Mouse (Mus musculus) heart, embryonic 12.5 days (tissue): ENCODE measurements around the gene Gpn3. TPM values are rescaled to one million over a fixed set of nuclear protein-coding genes. Genes with fewer than 3 reads are reported as not detected.

Experiments used
- ATAC-seq: fragments of 200-750 bp; cut with Nextera tagmentation; 2 replicates; pipeline ENCODE4 v1.8.0; 2017; ENCODE audit warnings: moderate TSS enrichment, moderate library complexity; ENCODE audit not compliant: insufficient number of reproducible peaks, low FRiP score
- H3K27ac ChIP-seq: fragments of 300-500 bp; sonication (generic); 2 replicates; pipeline ENCODE4 v1.5.1; 2016; ENCODE audit warnings: mild to moderate bottlenecking, moderate library complexity; ENCODE audit not compliant: poor library complexity, severe bottlenecking
- H3K27me3 ChIP-seq: fragments of 300-500 bp; sonication (generic); replicated peaks from 2 replicates; pipeline ENCODE4 v1.6.1; 2016; ENCODE audit warnings: mild to moderate bottlenecking, moderate library complexity
- H3K36me3 ChIP-seq: fragments of 300-500 bp; sonication (generic); 2 replicates; pipeline ENCODE4 v1.6.1; 2016; ENCODE audit warnings: mild to moderate bottlenecking, moderate library complexity
- H3K4me1 ChIP-seq: fragments of 300-500 bp; sonication (generic); replicated peaks from 2 replicates; pipeline ENCODE4 v1.6.1; 2016; ENCODE audit warnings: mild to moderate bottlenecking
- H3K4me2 ChIP-seq: fragments of 300-500 bp; sonication (generic); 2 replicates; pipeline ENCODE4 v1.6.1; 2016; ENCODE audit warnings: mild to moderate bottlenecking, moderate library complexity
- H3K4me3 ChIP-seq: fragments of 300-500 bp; sonication (generic); 2 replicates; pipeline ENCODE4 v1.5.1; 2016; ENCODE audit warnings: mild to moderate bottlenecking
- H3K9ac ChIP-seq: fragments of 300-500 bp; sonication (generic); 2 replicates; pipeline ENCODE4 v1.6.1; 2016; ENCODE audit warnings: mild to moderate bottlenecking, moderate library complexity
- H3K9me3 ChIP-seq: fragments of 300-500 bp; sonication (generic); replicated peaks from 2 replicates; pipeline ENCODE4 v1.6.1; 2016; ENCODE audit warnings: mild to moderate bottlenecking, moderate library complexity
- WGBS: fragments of 180-500 bp; shearing (Covaris S2); methylation state at CpG from one replicate; pipeline ENCODE4 v1.1.7; 2016; 5-methylcytosine and 5-hydroxymethylcytosine counted together
- polyA plus RNA-seq: library from polyadenylated mRNA; unstranded; fragments of >200 nt; fragmentation: Nextera tagmentation; extraction: Ambion mirVana; gene quantifications from 2 replicates; pipeline ENCODE4 v1.2.1, GENCODE M21; 2016

Gene Gpn3
- 58.7 and 59.1 TPM in 2 replicates for polyA plus RNA-seq

DNA sequence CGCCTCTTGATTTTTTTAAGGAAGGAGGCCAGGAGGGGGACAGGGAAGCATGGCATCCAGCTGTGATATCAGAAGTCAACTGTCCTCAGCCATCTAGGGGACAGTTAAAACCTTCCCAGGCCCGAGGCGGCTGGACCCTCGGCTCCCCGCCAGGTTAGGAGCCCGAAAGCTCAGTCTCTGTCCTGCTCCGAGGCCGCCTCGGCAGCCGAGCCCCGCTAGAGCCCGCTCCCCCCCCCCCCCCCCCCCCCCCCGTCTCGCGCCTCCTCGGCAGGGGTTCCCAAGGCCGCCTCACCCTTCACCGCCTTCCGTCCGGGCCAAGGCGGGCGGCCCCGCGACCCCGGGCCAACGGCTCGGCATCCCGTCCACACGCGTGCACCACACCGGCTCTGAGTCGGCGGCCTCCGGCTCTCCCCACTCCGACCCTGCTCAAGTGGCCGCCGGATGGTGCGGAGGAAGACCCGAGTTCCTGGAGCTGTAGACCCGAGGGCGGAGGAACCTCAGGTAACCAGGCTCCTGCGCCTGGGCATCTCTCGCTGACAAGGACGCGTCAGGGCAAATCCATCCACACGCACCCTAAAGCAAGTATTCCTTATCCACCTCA lies at the start of gene Gpn3:
Gpn3 (plus strand) TSS at position 286 of the 601 bp plus-strand sequence.
- Histone ChIP-seq H3K27me3 (no peaks in the 10 kb centered on the region), H3K36me3 (peaks cover 36% of the 10 kb centered on the region), H3K4me2 (peak within 1 kb of the TSS; percentile 79), H3K9me3 (no peaks in the 10 kb centered on the region), H3K27ac (peak within 1 kb of the TSS; percentile 96), H3K4me1 (peaks cover 8% of the 10 kb centered on the region), H3K4me3 (peak within 1 kb of the TSS; percentile 84), H3K9ac (peak within 1 kb of the TSS; percentile 87)
- WGBS: under 1% methylated on average over 34 of the region's 46 CpGs
- ATAC-seq: peak; percentile 78

DNA sequence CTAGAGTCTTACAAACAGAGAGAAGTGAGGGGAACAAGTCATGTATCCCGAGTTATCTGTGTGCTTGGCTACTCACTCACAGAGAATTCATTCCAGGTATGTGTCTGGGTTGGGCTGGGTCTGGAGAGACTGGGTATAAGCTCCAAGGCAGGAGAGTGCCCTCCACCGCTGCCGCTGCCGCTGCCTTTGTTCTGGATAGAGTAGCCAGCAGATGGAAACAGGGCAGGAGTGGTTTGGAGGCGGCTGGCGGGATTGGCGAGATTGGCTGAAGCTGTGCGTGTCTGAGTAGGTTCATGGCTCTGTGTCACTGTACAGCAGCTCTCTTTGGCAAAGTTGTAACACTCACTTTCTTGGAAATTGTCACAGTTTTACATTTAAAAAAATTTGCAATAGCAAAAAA lies 48.2 kb upstream of the Gpn3 start:
- H3K4me3 ChIP-seq: no peak overlapping the region
- no peaks in the 10 kb centered on the region for H3K9me3 ChIP-seq
- no peak overlapping the region for H3K4me2 ChIP-seq
- H3K9ac ChIP-seq: no peak overlapping the region; the same call in 1 of the 2 replicates
- H3K27ac ChIP-seq: no peak overlapping the region
- 68% methylated on average over 8 of the region's 8 CpGs for WGBS
- peaks cover 59% of the 10 kb centered on the region for H3K36me3 ChIP-seq
- no peaks in the 10 kb centered on the region for H3K27me3 ChIP-seq
- H3K4me1 ChIP-seq: peaks cover 23% of the 10 kb centered on the region
- ATAC-seq: no peak

DNA sequence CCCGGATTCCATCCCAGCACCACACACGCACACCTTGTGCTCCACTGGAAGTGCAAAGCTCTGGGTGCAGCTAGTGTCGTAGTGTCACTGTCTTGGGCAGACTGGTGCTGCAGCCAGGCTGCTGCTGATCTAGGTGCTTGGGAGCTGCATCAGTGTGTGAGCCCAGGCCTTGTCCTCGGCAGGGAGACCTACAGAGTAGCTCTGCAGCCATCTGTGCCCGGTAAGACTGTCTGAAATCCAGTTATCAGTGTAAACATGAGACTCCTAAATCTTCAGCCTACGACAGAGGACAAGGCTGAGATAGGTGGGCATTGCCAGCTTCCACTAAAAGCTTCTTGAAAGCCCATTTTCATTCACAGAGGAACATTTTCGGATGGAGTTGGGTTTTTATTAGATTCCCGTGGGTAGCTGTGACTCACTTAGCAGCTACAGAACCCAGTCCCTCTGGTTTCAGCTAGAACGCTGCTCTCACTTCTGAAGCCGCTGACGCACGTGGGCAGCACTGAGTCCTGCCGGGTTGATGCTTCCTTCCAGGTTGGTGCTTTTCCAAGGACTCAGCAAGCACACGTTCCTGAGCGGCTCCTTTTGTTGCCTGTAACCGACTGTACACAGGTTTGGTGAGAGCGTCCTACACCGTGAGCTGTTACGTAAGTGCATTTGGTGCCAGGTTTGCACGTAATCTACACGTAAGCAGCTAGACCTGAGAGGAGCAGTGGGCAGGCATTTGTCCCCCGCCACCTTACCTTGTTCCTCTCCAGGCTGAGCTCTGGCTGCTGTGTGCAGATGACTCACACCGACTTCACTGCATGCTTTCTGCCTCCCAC lies 46.9 kb upstream of the Gpn3 start:
- Histone ChIP-seq H3K4me3 (no peak overlapping the region), H3K4me2 (no peak overlapping the region), H3K36me3 (peaks cover 61% of the 10 kb centered on the region), H3K9me3 (no peaks in the 10 kb centered on the region), H3K9ac (no peak overlapping the region), H3K27ac (no peak overlapping the region), H3K4me1 (peaks cover 11% of the 10 kb centered on the region), H3K27me3 (no peaks in the 10 kb centered on the region)
- 86% methylated on average over 23 of the region's 23 CpGs for WGBS
- ATAC-seq: no peak

DNA sequence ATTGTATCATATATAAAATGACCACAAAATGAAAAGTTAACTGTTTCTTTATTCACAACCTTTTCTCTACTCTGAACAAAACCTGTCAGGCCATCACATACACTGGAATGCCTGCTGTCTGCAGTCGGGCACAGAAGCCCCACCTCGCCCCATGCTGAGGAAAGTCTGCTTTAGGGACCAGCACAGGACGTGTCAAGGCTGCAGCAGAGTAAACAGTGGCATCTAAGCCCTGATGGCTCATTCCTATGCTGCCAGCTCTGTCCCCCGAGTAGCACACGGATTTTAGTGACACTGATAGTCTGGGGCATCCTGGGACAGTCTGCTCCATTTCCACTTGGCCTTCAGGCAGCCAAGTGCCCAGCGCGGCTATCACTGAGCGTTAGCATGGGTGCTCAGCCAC lies 46.2 kb upstream of the Gpn3 start:
- no peaks in the 10 kb centered on the region for H3K9me3 ChIP-seq
- no peaks in the 10 kb centered on the region for H3K27me3 ChIP-seq
- H3K27ac ChIP-seq: no peak overlapping the region
- no peak overlapping the region for H3K4me2 ChIP-seq
- WGBS: 78% methylated on average over 8 of the region's 8 CpGs
- H3K4me1 ChIP-seq: peaks cover 5% of the 10 kb centered on the region
- no peak overlapping the region for H3K4me3 ChIP-seq
- no peak for ATAC-seq
- no peak overlapping the region for H3K9ac ChIP-seq
- peaks cover 55% of the 10 kb centered on the region for H3K36me3 ChIP-seq

DNA sequence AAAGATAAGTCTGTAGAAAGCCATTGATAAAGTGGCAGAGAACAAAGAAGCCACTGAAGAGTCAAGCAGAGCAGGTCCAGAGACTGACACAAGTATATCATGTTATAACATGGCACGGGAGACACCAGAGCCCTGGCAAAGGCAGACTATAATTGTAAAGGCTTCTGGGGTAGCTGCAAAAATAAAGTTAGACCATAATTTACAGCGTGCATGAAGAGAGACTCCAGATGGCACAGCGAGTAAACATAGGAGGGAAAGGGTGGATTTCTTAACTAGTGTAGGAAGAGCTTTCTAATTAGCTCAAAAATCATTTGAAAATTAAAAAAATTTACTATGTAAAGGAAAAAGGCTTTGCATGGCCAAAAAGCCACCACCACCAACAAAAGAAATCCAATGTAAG lies 44.4 kb upstream of the Gpn3 start:
- no peak overlapping the region for H3K27ac ChIP-seq
- no peaks in the 10 kb centered on the region for H3K9me3 ChIP-seq
- no peak overlapping the region for H3K9ac ChIP-seq
- peaks cover 39% of the 10 kb centered on the region for H3K36me3 ChIP-seq
- ATAC-seq: no peak
- no peaks in the 10 kb centered on the region for H3K27me3 ChIP-seq
- H3K4me1 ChIP-seq: no peaks in the 10 kb centered on the region
- no peak overlapping the region for H3K4me2 ChIP-seq
- H3K4me3 ChIP-seq: no peak overlapping the region
- WGBS: 88% methylated on average over 3 of the region's 3 CpGs

DNA sequence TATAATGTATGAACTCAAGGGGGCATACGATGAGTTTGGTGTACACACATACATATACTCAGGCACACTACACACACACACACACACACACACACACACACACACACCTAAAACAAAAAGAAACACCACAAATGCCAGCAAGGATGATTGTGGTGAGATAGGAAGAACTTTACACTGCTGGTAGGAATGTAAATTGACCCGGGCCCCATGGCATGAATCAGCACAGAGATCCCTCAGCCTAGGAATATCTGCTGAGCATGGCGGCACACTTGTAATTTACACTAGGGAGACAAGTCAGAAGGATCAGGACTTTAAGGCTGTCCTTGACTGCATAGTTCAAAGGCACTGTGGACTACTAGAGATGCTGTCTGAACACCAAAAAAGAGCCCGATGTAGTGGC lies 41.4 kb upstream of the Gpn3 start:
- WGBS: 84% methylated on average over 4 of the region's 4 CpGs
- peaks cover 25% of the 10 kb centered on the region for H3K36me3 ChIP-seq
- no peak for ATAC-seq

DNA sequence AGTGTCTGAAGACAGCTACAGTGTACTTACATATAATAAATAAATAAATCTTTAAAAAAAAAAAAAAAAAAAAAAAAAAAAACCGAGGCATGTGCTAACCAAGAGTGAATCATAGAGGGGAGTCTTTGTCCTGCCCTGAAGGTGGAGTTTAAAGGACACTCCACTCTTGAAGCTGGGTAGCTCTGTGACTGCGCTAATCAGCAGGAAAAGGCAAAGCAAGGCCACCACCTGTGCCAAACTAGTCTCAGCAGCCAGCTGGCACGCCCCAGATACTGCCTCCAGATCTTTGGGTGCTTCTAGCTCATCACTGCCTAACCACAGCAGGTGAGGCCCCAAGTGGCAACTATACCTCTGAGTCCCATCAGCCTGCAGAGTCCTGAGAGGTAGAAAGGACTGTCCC lies 37.0 kb upstream of the Gpn3 start:
- no peak overlapping the region for H3K9ac ChIP-seq
- no peak overlapping the region for H3K27ac ChIP-seq
- H3K4me1 ChIP-seq: no peaks in the 10 kb centered on the region
- 60% methylated on average over 3 of the region's 3 CpGs for WGBS
- ATAC-seq: no peak
- no peak overlapping the region for H3K4me3 ChIP-seq
- no peaks in the 10 kb centered on the region for H3K36me3 ChIP-seq
- H3K27me3 ChIP-seq: no peaks in the 10 kb centered on the region
- H3K4me2 ChIP-seq: no peak overlapping the region
- H3K9me3 ChIP-seq: no peaks in the 10 kb centered on the region

More for the DNA sequence above, 41.4 kb upstream of the Gpn3 start:
- Histone ChIP-seq H3K4me1 (no peaks in the 10 kb centered on the region), H3K9me3 (no peaks in the 10 kb centered on the region), H3K27ac (no peak overlapping the region), H3K27me3 (no peaks in the 10 kb centered on the region), H3K9ac (no peak overlapping the region), H3K4me2 (no peak overlapping the region), H3K4me3 (no peak overlapping the region)

DNA sequence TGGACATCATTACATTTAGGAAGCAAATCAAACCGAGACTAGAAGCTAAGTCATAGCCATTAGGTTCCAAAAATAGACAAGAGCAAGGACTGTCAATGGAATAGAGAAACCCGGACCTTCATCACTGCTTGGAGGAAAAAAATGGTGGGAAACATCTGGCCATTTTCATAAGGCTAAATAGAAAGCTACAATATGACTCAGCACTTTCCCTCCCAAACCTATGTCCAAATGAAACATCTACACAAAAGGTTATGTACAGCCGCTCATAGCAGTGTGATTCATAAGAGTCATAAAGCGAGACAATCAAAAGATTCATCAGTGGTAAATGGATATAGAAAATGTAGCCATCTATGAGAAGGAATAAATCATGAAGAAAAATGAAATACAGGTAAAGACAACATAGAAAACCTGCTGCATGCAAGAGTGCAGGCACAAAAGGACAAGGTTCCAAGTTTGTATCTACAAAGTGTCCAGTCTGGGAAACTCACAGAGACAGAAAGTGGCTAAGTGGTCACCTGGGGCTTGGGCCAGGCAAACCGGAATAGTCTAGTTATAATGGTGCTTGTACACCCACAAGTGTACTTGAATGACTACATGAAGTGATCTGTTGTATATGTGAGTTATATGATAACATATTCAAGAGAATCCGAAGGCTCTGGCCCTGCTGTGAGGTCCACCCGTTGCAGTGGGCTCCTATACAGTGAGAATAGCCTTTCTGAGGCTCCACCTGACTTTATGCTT lies 35.0 kb upstream of the Gpn3 start:
- no peaks in the 10 kb centered on the region for H3K27me3 ChIP-seq
- ATAC-seq: no peak
- no peak overlapping the region for H3K9ac ChIP-seq
- WGBS: 85% methylated on average over 7 of the region's 7 CpGs
- H3K36me3 ChIP-seq: no peaks in the 10 kb centered on the region
- H3K4me2 ChIP-seq: no peak overlapping the region
- no peaks in the 10 kb centered on the region for H3K4me1 ChIP-seq
- H3K4me3 ChIP-seq: no peak overlapping the region
- no peaks in the 10 kb centered on the region for H3K9me3 ChIP-seq
- H3K27ac ChIP-seq: no peak overlapping the region

DNA sequence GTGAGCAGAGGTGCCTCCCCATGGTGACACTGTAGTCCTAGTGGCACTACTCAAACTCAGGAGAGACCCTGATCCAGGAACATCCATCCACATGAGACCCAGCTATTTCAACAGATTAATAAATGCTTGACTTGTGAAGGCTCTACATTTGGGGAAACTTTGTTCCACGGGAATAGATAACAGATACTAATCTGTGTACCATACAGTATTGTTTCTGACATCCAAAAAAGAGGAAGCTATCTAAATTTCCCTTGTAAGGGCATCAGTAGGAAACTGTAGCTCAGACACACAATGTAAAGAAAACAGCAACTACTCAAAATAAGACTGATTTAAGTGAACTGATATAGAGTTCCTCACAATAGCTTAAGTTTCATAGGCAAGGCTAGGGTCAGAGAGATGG lies 28.8 kb upstream of the Gpn3 start:
- no peaks in the 10 kb centered on the region for H3K27me3 ChIP-seq
- H3K9me3 ChIP-seq: 0 out of 2 replicates have a peak, but pooled peaks cover 8% of the 10 kb centered on the region
- H3K9ac ChIP-seq: no peak overlapping the region
- H3K4me2 ChIP-seq: no peak overlapping the region
- no peak overlapping the region for H3K27ac ChIP-seq
- no peak overlapping the region for H3K4me3 ChIP-seq
- ATAC-seq: no peak
- no peaks in the 10 kb centered on the region for H3K4me1 ChIP-seq
- no peaks in the 10 kb centered on the region for H3K36me3 ChIP-seq
- 58% methylated on average over 1 of the region's 1 CpGs for WGBS

DNA sequence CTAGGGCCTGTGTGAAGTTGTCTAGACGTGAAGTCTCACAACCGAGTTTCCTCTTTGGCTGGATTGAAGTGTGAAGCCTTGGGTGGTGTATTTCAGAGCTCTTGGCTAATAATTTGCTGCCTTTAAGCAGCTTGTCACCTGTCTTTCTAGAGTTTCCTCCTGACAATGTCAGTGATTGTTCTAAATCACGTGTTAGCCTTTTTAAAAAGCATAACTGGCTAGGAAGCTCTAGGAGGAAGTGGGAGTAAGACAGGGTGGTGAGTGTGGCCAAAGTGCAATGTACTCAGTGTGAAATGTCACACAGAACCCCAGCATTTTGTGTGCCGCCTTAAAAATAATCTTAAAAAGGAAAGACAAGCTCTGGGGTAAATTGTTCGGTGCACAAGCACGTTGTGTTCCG lies 27.9 kb upstream of the Gpn3 start:
- Histone ChIP-seq H3K9me3 (0 out of 2 replicates have a peak, but pooled peaks cover 8% of the 10 kb centered on the region), H3K4me1 (no peaks in the 10 kb centered on the region), H3K27ac (no peak overlapping the region), H3K4me2 (no peak overlapping the region), H3K9ac (no peak overlapping the region), H3K36me3 (no peaks in the 10 kb centered on the region), H3K4me3 (no peak overlapping the region), H3K27me3 (no peaks in the 10 kb centered on the region)
- no peak for ATAC-seq
- 53% methylated on average over 7 of the region's 7 CpGs for WGBS

DNA sequence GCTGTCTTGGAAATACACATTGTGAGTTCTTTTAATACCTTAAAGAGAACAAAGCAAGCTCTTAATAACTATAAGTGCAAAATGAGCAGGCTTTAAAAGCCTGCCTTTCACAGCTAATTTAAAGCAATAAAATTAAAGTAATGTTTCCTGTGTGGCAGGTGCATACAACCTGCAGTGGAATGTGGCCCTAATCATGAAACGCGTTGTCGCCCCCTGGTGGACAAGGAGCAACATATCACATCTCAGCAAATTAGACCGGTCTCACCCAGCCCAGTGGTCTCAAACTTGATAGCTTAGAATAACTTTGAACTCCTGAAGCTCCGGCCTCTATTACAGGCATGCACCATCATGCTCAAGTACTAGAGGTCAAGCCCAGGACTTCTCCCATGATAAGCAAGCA lies 27.4 kb upstream of the Gpn3 start:
- H3K4me3 ChIP-seq: no peak overlapping the region
- H3K36me3 ChIP-seq: no peaks in the 10 kb centered on the region
- H3K4me2 ChIP-seq: no peak overlapping the region
- no peak overlapping the region for H3K27ac ChIP-seq
- no peaks in the 10 kb centered on the region for H3K4me1 ChIP-seq
- 9% methylated on average over 5 of the region's 5 CpGs for WGBS
- ATAC-seq: no peak
- 0 out of 2 replicates have a peak, but pooled peaks cover 8% of the 10 kb centered on the region for H3K9me3 ChIP-seq
- no peaks in the 10 kb centered on the region for H3K27me3 ChIP-seq
- H3K9ac ChIP-seq: no peak overlapping the region
